Mouse (Mus musculus): ENCODE results near the gene Cblc.

DNA sequence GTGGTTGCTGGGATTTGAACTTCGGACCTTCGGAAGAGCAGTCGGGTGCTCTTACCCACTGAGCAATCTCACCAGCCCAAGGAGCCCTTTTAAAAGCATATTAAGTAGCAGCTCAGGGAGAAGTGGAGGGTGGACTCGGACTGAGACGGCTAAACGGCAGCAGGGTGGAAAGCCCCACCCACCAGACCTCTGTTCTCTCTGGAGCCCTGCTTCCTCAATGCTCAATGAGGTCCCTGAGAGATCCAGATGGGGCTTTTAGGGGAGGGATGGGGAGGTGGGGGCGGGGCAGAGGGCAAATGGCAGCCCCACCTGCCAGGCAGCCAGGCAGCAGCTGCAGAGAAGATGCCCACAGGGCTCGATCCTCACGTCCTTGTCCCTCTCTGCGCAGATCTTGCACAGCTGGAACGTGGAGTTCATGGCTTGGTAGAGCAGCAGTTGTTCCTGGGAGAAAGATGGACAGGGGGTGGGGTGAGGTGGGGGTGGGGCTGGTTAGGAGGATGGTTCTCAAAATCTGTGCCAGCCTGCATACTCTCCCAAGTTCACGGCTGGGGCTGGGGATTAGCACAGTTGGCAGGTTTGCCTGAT is 10.6 kb downstream of the Cblc start:
- no peak for TF ChIP-seq CTCF (IDR thresholded peaks at IDR 0.05; ENCODE audit: borderline replicate concordance, insufficient read depth, low read length)
- no peak for TF ChIP-seq POLR2A (IDR thresholded peaks at IDR 0.05; ENCODE audit: low read depth, low read length)

All from embryonic fibroblast, embryonic 13.5 days (primary cell).